Mouse (Mus musculus) forebrain, embryonic 13.5 days (tissue): ENCODE results near the gene Slc16a13. TPM values are rescaled to one million over a fixed set of nuclear protein-coding genes. Genes with fewer than 3 reads are reported as not detected.
A peak's percentile ranks its signal among the peaks of the same experiment; 100 is the strongest.

Source experiments
- ATAC-seq: fragments of 200-750 bp; cut with Nextera tagmentation; 2 replicates; pipeline ENCODE4 v1.8.0; 2017
- H3K27ac ChIP-seq: fragments of 300-500 bp; sonication (generic); 2 replicates; pipeline ENCODE4 v1.5.1; 2015; ENCODE audit warnings: inconsistent platforms, mild to moderate bottlenecking, moderate library complexity
- H3K27me3 ChIP-seq: fragments of 300-500 bp; sonication (generic); 2 replicates; pipeline ENCODE4 v1.6.1; 2015; ENCODE audit warnings: mild to moderate bottlenecking, inconsistent platforms
- H3K36me3 ChIP-seq: fragments of 300-500 bp; sonication (generic); 2 replicates; pipeline ENCODE4 v1.6.1; 2015; ENCODE audit warnings: mild to moderate bottlenecking, inconsistent platforms; ENCODE audit not compliant: poor library complexity, severe bottlenecking
- H3K4me1 ChIP-seq: fragments of 300-500 bp; sonication (generic); 2 replicates; pipeline ENCODE4 v1.6.1; 2015; ENCODE audit warnings: inconsistent platforms
- H3K4me2 ChIP-seq: fragments of 300-500 bp; sonication (generic); 2 replicates; pipeline ENCODE4 v1.6.1; 2015; ENCODE audit warnings: inconsistent platforms, mild to moderate bottlenecking, moderate library complexity
- H3K4me3 ChIP-seq: fragments of 300-500 bp; sonication (generic); 2 replicates; pipeline ENCODE4 v1.5.1; 2015; ENCODE audit warnings: mild to moderate bottlenecking, inconsistent platforms
- H3K9ac ChIP-seq: fragments of 300-500 bp; sonication (generic); 2 replicates; pipeline ENCODE4 v1.6.1; 2015; ENCODE audit warnings: mild to moderate bottlenecking, inconsistent platforms
- H3K9me3 ChIP-seq: fragments of 300-500 bp; sonication (generic); replicated peaks from 2 replicates; pipeline ENCODE4 v1.6.1; 2016; ENCODE audit warnings: inconsistent platforms
- WGBS: fragments of 180-500 bp; shearing (Covaris S2); methylation state at CpG from one replicate; pipeline ENCODE4 v1.1.7; 2015; 5-methylcytosine and 5-hydroxymethylcytosine counted together
- polyA plus RNA-seq: library from polyadenylated mRNA; unstranded; fragments of >200 nt; fragmentation: Nextera tagmentation; extraction: Ambion mirVana; gene quantifications from 2 replicates; pipeline ENCODE4 v1.2.1, GENCODE M21; 2015

Slc16a13 gene
- polyA plus RNA-seq, 1 experiment from 2014 or later: 14.8 TPM

- H3K9ac ChIP-seq: no peak overlapping the region
- H3K27ac ChIP-seq: no peak overlapping the region
- 93% methylated on average over 4 of the region's 4 CpGs for WGBS
- H3K4me2 ChIP-seq: no peak overlapping the region
- peaks cover 52% of the 10 kb centered on the region for H3K4me1 ChIP-seq
- peaks cover 14% of the 10 kb centered on the region for H3K36me3 ChIP-seq
- no peak overlapping the region for H3K4me3 ChIP-seq
- no peaks in the 10 kb centered on the region for H3K9me3 ChIP-seq
- no peak for ATAC-seq
- peaks cover 45% of the 10 kb centered on the region for H3K27me3 ChIP-seq
These were observed 2.8 kb downstream of the Slc16a13 start for GRCm38 (mm10) chr11:70218039-70218438.

GRCm38 (mm10) chr11:70216103-70216502 lies 4.8 kb downstream of the Slc16a13 start:
- no peak overlapping the region for H3K4me3 ChIP-seq
- ATAC-seq: no peak
- 68% methylated on average over 3 of the region's 3 CpGs for WGBS
- no peaks in the 10 kb centered on the region for H3K9me3 ChIP-seq
- no peak overlapping the region for H3K27ac ChIP-seq
- H3K4me1 ChIP-seq: peaks cover 39% of the 10 kb centered on the region
- H3K36me3 ChIP-seq: peaks cover 14% of the 10 kb centered on the region
- H3K27me3 ChIP-seq: peaks cover 55% of the 10 kb centered on the region
- H3K9ac ChIP-seq: no peak overlapping the region
- H3K4me2 ChIP-seq: no peak overlapping the region

- no peak overlapping the region for H3K27ac ChIP-seq
- H3K27me3 ChIP-seq: peaks cover 60% of the 10 kb centered on the region
- no peak for ATAC-seq
- H3K4me3 ChIP-seq: 0 out of 2 replicates have a peak overlapping the region, but pooled peaks have one; percentile 33
- WGBS: 9% methylated on average over 22 of the region's 22 CpGs
- H3K4me1 ChIP-seq: peaks cover 39% of the 10 kb centered on the region
- peaks cover 14% of the 10 kb centered on the region for H3K36me3 ChIP-seq
- no peak overlapping the region for H3K9ac ChIP-seq
- H3K4me2 ChIP-seq: no peak overlapping the region
- H3K9me3 ChIP-seq: no peaks in the 10 kb centered on the region
These were observed 5.6 kb downstream of the Slc16a13 start for GRCm38 (mm10) chr11:70215301-70215700.

GRCm38 (mm10) chr11:70214856-70215209 lies 6.0 kb downstream of the Slc16a13 start:
- WGBS: 5% methylated on average over 18 of the region's 18 CpGs
- Histone ChIP-seq H3K4me2 (peak overlapping the region; percentile 60), H3K9me3 (no peaks in the 10 kb centered on the region), H3K9ac (peak overlapping the region; percentile 56; the same call in 1 of the 2 replicates), H3K4me3 (peak overlapping the region; percentile 33), H3K4me1 (peaks cover 35% of the 10 kb centered on the region), H3K36me3 (peaks cover 14% of the 10 kb centered on the region), H3K27me3 (peaks cover 60% of the 10 kb centered on the region), H3K27ac (no peak overlapping the region)
- ATAC-seq: no peak

- 0 out of 2 replicates have a peak, but pooled peaks have one; percentile 44 for ATAC-seq
- H3K4me3 ChIP-seq: peak overlapping the region; percentile 33
- H3K4me1 ChIP-seq: peaks cover 30% of the 10 kb centered on the region
- H3K4me2 ChIP-seq: peak overlapping the region; percentile 60
- peak overlapping the region; percentile 56 for H3K9ac ChIP-seq
- peaks cover 60% of the 10 kb centered on the region for H3K27me3 ChIP-seq
- WGBS: under 1% methylated on average over 46 of the region's 46 CpGs
- H3K9me3 ChIP-seq: no peaks in the 10 kb centered on the region
- H3K27ac ChIP-seq: no peak overlapping the region
- H3K36me3 ChIP-seq: peaks cover 14% of the 10 kb centered on the region
These were observed 6.5 kb downstream of the Slc16a13 start for GRCm38 (mm10) chr11:70214191-70214855.

GRCm38 (mm10) chr11:70213736-70214135 lies 7.1 kb downstream of the Slc16a13 start:
- no peak overlapping the region for H3K27ac ChIP-seq
- H3K4me1 ChIP-seq: peaks cover 24% of the 10 kb centered on the region
- no peak for ATAC-seq
- H3K4me2 ChIP-seq: peak overlapping the region; percentile 60
- H3K27me3 ChIP-seq: peaks cover 60% of the 10 kb centered on the region
- peak overlapping the region; percentile 33 for H3K4me3 ChIP-seq
- H3K9ac ChIP-seq: peak overlapping the region; percentile 56
- peaks cover 14% of the 10 kb centered on the region for H3K36me3 ChIP-seq
- no peaks in the 10 kb centered on the region for H3K9me3 ChIP-seq
- WGBS: 4% methylated on average over 26 of the region's 26 CpGs

GRCm38 (mm10) chr11:70212896-70213295 lies 8.0 kb downstream of the Slc16a13 start:
- peaks cover 18% of the 10 kb centered on the region for H3K4me1 ChIP-seq
- H3K27me3 ChIP-seq: peaks cover 60% of the 10 kb centered on the region
- H3K36me3 ChIP-seq: peaks cover 13% of the 10 kb centered on the region
- no peak for ATAC-seq
- no peak overlapping the region for H3K4me3 ChIP-seq
- WGBS: 7% methylated on average over 9 of the region's 9 CpGs
- H3K27ac ChIP-seq: no peak overlapping the region
- H3K9me3 ChIP-seq: no peaks in the 10 kb centered on the region
- no peak overlapping the region for H3K9ac ChIP-seq
- no peak overlapping the region for H3K4me2 ChIP-seq

- Histone ChIP-seq H3K27ac (no peak within 1 kb of the TSS), H3K27me3 (peaks cover 59% of the 10 kb centered on the region), H3K4me3 (peak within 1 kb of the TSS; percentile 33), H3K9me3 (no peaks in the 10 kb centered on the region), H3K4me1 (peaks cover 18% of the 10 kb centered on the region), H3K36me3 (peaks cover 8% of the 10 kb centered on the region), H3K9ac (no peak within 1 kb of the TSS), H3K4me2 (peak within 1 kb of the TSS; percentile 60)
- 65% methylated on average over 6 of the region's 6 CpGs for WGBS
- ATAC-seq: no peak
These were observed 8.4 kb downstream of the Slc16a13 start, which contains the start of gene Slc16a11 for GRCm38 (mm10) chr11:70212423-70212822. Gene Slc16a11, plus strand, starts transcription at chr11:70212752.

- no peak for ATAC-seq
- H3K27me3 ChIP-seq: peaks cover 54% of the 10 kb centered on the region
These were observed 8.9 kb downstream of the Slc16a13 start for GRCm38 (mm10) chr11:70211972-70212371.

GRCm38 (mm10) chr11:70210681-70211080 lies 10.2 kb downstream of the Slc16a13 start:
- Histone ChIP-seq H3K9me3 (no peaks in the 10 kb centered on the region), H3K4me1 (peaks cover 18% of the 10 kb centered on the region), H3K36me3 (no peaks in the 10 kb centered on the region), H3K27ac (no peak overlapping the region), H3K4me3 (no peak overlapping the region), H3K9ac (0 out of 2 replicates have a peak overlapping the region, but pooled peaks have one; percentile 10), H3K4me2 (no peak overlapping the region), H3K27me3 (peaks cover 41% of the 10 kb centered on the region)
- WGBS: 90% methylated on average over 2 of the region's 2 CpGs
- no peak for ATAC-seq

More at GRCm38 (mm10) chr11:70211972-70212371, 8.9 kb downstream of the Slc16a13 start:
- H3K4me1 ChIP-seq: peaks cover 18% of the 10 kb centered on the region
- H3K27ac ChIP-seq: no peak overlapping the region
- H3K9ac ChIP-seq: no peak overlapping the region
- WGBS: 75% methylated on average over 6 of the region's 6 CpGs
- H3K4me3 ChIP-seq: no peak overlapping the region
- no peak overlapping the region for H3K4me2 ChIP-seq
- no peaks in the 10 kb centered on the region for H3K9me3 ChIP-seq
- H3K36me3 ChIP-seq: peaks cover 3% of the 10 kb centered on the region

- no peak overlapping the region for H3K4me3 ChIP-seq
- no peak for ATAC-seq
- H3K4me1 ChIP-seq: peaks cover 4% of the 10 kb centered on the region
- H3K4me2 ChIP-seq: no peak overlapping the region
- no peak overlapping the region for H3K27ac ChIP-seq
- no peak overlapping the region for H3K9ac ChIP-seq
- no peaks in the 10 kb centered on the region for H3K36me3 ChIP-seq
- WGBS: 82% methylated on average over 5 of the region's 5 CpGs
- H3K9me3 ChIP-seq: no peaks in the 10 kb centered on the region
- H3K27me3 ChIP-seq: peaks cover 23% of the 10 kb centered on the region
These were observed 12.0 kb downstream of the Slc16a13 start for GRCm38 (mm10) chr11:70208778-70209388.

GRCm38 (mm10) chr11:70207283-70207682 lies 13.6 kb downstream of the Slc16a13 start:
- 91% methylated on average over 7 of the region's 7 CpGs for WGBS
- Histone ChIP-seq H3K36me3 (no peaks in the 10 kb centered on the region), H3K27me3 (peaks cover 9% of the 10 kb centered on the region), H3K9me3 (no peaks in the 10 kb centered on the region), H3K4me1 (no peaks in the 10 kb centered on the region), H3K27ac (no peak overlapping the region), H3K4me3 (no peak overlapping the region), H3K9ac (no peak overlapping the region), H3K4me2 (no peak overlapping the region)
- ATAC-seq: no peak
